Mouse (Mus musculus) spleen, adult 2 months (tissue): Measurements from ENCODE around the gene Hsd17b6.

Experiments
- CTCF ChIP-seq: fragments of 200-500 bp; IDR thresholded peaks from 2 replicates; pipeline ENCODE4 v1.5.1; 2011; ENCODE audit warnings: mild to moderate bottlenecking, inconsistent platforms; ENCODE audit not compliant: insufficient read depth, insufficient read length, insufficient replicate concordance; ENCODE audit errors: extremely low read depth
- POLR2A ChIP-seq: fragments of 200-500 bp; IDR thresholded peaks from 2 replicates; pipeline ENCODE4 v1.6.1; 2011; ENCODE audit warnings: low read depth, low read length, inconsistent platforms

- no peak for TF ChIP-seq POLR2A
- TF ChIP-seq CTCF: no peak
Measured at GRCm38 (mm10) chr10:127951821-127952220, 55.6 kb downstream of the Hsd17b6 start.
